In genomic region chr5:144261309-144261708, GRCm38 (mm10) we compare ENCODE assay signal across 11 mouse cellular contexts.
"Had no signal": no experiment of that assay in that cellular context is flagged by ENCODE, and none has a peak within 500 bp of the region (broad histone marks: within the 10 kb centered on the region; RNA-seq: fewer than 3 reads in every experiment).

No protein-coding gene starts in this region.

- DNase-seq: layer of hippocampus, adult 9-11 months; layer of hippocampus, postnatal 36 days; lung, postnatal 14 days; right cerebral cortex, postnatal 14 days; thymus, postnatal 36 days had no signal

- H3K27me3 ChIP-seq: limb, embryonic 15.5 days; liver, embryonic 15.5 days; lung, embryonic 15.5 days; midbrain, embryonic 12.5 days; stomach, embryonic 15.5 days had no signal

- H3K27ac ChIP-seq: limb, embryonic 15.5 days; liver, embryonic 15.5 days; midbrain, embryonic 12.5 days; stomach, embryonic 15.5 days had no signal

- H3K9me3 ChIP-seq: limb, embryonic 15.5 days; liver, embryonic 15.5 days; lung, embryonic 15.5 days; midbrain, embryonic 12.5 days; stomach, embryonic 15.5 days had no signal

- H3K9ac ChIP-seq: limb, embryonic 15.5 days; liver, embryonic 15.5 days; lung, embryonic 15.5 days; midbrain, embryonic 12.5 days; stomach, embryonic 15.5 days had no signal

- ATAC-seq: midbrain, embryonic 16.5 days had no signal

- H3K4me2 ChIP-seq: limb, embryonic 15.5 days; liver, embryonic 15.5 days; lung, embryonic 15.5 days; midbrain, embryonic 12.5 days; stomach, embryonic 15.5 days had no signal

- H3K4me3 ChIP-seq: limb, embryonic 15.5 days; liver, embryonic 15.5 days; lung, embryonic 15.5 days; midbrain, embryonic 12.5 days; stomach, embryonic 15.5 days had no signal
